Mouse (Mus musculus): ENCODE measurements around the gene Neu1. TPM values are rescaled to one million over a fixed set of nuclear protein-coding genes. Genes with fewer than 3 reads are reported as not detected.

Neu1 gene
- polyA plus RNA-seq (2015; fragmentation: Nextera tagmentation; extraction: Ambion mirVana) = 31.8 and 36.8 TPM in 2 replicates

DNA sequence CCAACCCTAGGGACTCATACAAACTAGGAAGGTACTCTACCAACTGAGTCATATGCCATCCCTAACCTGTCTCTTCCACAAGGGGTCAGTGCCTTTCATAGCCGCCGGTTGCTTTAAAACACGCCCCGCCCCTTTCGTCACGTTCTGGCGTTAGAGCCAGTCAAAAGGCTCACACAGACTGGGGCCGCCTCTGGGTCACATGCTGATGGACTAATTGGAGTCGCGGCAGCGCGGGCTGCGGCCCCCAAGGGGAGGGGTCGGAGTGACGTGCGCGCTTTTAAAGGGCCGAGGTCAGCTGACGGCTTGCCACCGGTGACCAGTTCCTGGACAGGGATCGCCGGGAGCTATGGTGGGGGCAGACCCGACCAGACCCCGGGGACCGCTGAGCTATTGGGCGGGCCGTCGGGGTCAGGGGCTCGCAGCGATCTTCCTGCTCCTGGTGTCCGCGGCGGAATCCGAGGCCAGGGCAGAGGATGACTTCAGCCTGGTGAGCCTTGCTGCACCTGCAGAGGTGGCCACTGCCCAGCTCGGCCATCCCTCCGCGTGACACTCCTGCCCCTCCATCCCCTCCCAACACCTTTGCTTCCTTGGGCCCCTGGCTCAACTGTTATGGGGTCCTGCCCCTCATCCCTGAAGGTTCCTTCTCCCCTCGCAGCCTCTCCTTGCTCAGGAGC is at the start of gene Neu1:
Gene Neu1, plus strand, starts transcription at position 193 of the 674 bp plus-strand sequence.
- ATAC-seq = peak; percentile 98

GRCm38 (mm10) chr17:34881683-34882310 is 49.3 kb upstream of the Neu1 start, which contains the start of gene Gm20547:
Gene Gm20547 (minus strand): TSS chr17:34882042.
- ATAC-seq = no peak
- 7% methylated on average over 15 of the region's 15 CpGs for WGBS
- Histone ChIP-seq H3K27ac (ENCODE audit: low read length) (no peak within 1 kb of the TSS), H3K4me1 (replicated peaks; ENCODE audit: control insufficient read depth, insufficient read depth, low read length) (no peaks in the 10 kb centered on the region), H3K9ac (replicated peaks; ENCODE audit: low read depth, low read length) (no peak within 1 kb of the TSS), H3K4me3 (replicated peaks; ENCODE audit: low read length) (no peak within 1 kb of the TSS), H3K27me3 (replicated peaks; ENCODE audit: control insufficient read depth, insufficient read depth, low read length) (0 out of 2 replicates have a peak, but pooled peaks cover 3% of the 10 kb centered on the region), H3K36me3 (ENCODE audit: control insufficient read depth, insufficient read depth) (no peaks in the 10 kb centered on the region), H3K9me3 (ENCODE audit: control insufficient read depth, low read length) (no peaks in the 10 kb centered on the region), H3K4me2 (ENCODE audit: low read length) (no peak within 1 kb of the TSS)

More for the DNA sequence above, at the start of gene Neu1:
- Histone ChIP-seq H3K9ac (replicated peaks; ENCODE audit: low read depth, low read length) (peak within 1 kb of the TSS; percentile 88), H3K4me3 (replicated peaks; ENCODE audit: low read length) (peak within 1 kb of the TSS; percentile 63), H3K27ac (ENCODE audit: low read length) (no peak within 1 kb of the TSS), H3K27me3 (replicated peaks; ENCODE audit: control insufficient read depth, insufficient read depth, low read length) (no peaks in the 10 kb centered on the region), H3K9me3 (ENCODE audit: control insufficient read depth, low read length) (no peaks in the 10 kb centered on the region), H3K36me3 (ENCODE audit: control insufficient read depth, insufficient read depth) (no peaks in the 10 kb centered on the region; the same call in 1 of the 2 replicates), H3K4me2 (ENCODE audit: low read length) (peak within 1 kb of the TSS; percentile 97), H3K4me1 (replicated peaks; ENCODE audit: control insufficient read depth, insufficient read depth, low read length) (peaks cover 9% of the 10 kb centered on the region)
- 0% methylated on average over 38 of the region's 38 CpGs for WGBS

GRCm38 (mm10) chr17:34883332-34883731 is 47.7 kb upstream of the Neu1 start:
- 0 out of 2 replicates have a peak, but pooled peaks cover 3% of the 10 kb centered on the region for H3K27me3 ChIP-seq (replicated peaks; ENCODE audit: control insufficient read depth, insufficient read depth, low read length)
- H3K4me2 ChIP-seq (ENCODE audit: low read length) = no peak overlapping the region
- no peak overlapping the region for H3K9ac ChIP-seq (replicated peaks; ENCODE audit: low read depth, low read length)
- ATAC-seq = no peak
- no peak overlapping the region for H3K27ac ChIP-seq (ENCODE audit: low read length)
- H3K4me1 ChIP-seq (replicated peaks; ENCODE audit: control insufficient read depth, insufficient read depth, low read length) = no peaks in the 10 kb centered on the region
- no peak overlapping the region for H3K4me3 ChIP-seq (replicated peaks; ENCODE audit: low read length)
- H3K9me3 ChIP-seq (ENCODE audit: control insufficient read depth, low read length) = no peaks in the 10 kb centered on the region
- no peaks in the 10 kb centered on the region for H3K36me3 ChIP-seq (ENCODE audit: control insufficient read depth, insufficient read depth)
- WGBS = 71% methylated on average over 3 of the region's 3 CpGs

GRCm38 (mm10) chr17:34884704-34885103 is 46.3 kb upstream of the Neu1 start:
- Histone ChIP-seq H3K27me3 (replicated peaks; ENCODE audit: control insufficient read depth, insufficient read depth, low read length) (0 out of 2 replicates have a peak, but pooled peaks cover 3% of the 10 kb centered on the region), H3K36me3 (ENCODE audit: control insufficient read depth, insufficient read depth) (no peaks in the 10 kb centered on the region), H3K27ac (ENCODE audit: low read length) (no peak overlapping the region), H3K9me3 (ENCODE audit: control insufficient read depth, low read length) (no peaks in the 10 kb centered on the region), H3K4me3 (replicated peaks; ENCODE audit: low read length) (no peak overlapping the region), H3K9ac (replicated peaks; ENCODE audit: low read depth, low read length) (no peak overlapping the region), H3K4me2 (ENCODE audit: low read length) (no peak overlapping the region), H3K4me1 (replicated peaks; ENCODE audit: control insufficient read depth, insufficient read depth, low read length) (no peaks in the 10 kb centered on the region)
- WGBS = 87% methylated on average over 6 of the region's 6 CpGs
- no peak for ATAC-seq

- H3K9me3 ChIP-seq (ENCODE audit: control insufficient read depth, low read length) = no peaks in the 10 kb centered on the region
- H3K27me3 ChIP-seq (replicated peaks; ENCODE audit: control insufficient read depth, insufficient read depth, low read length) = 0 out of 2 replicates have a peak, but pooled peaks cover 3% of the 10 kb centered on the region
- H3K4me1 ChIP-seq (replicated peaks; ENCODE audit: control insufficient read depth, insufficient read depth, low read length) = no peaks in the 10 kb centered on the region
- no peak overlapping the region for H3K9ac ChIP-seq (replicated peaks; ENCODE audit: low read depth, low read length)
- no peak overlapping the region for H3K27ac ChIP-seq (ENCODE audit: low read length)
- WGBS = 83% methylated on average over 3 of the region's 3 CpGs
- no peak overlapping the region for H3K4me3 ChIP-seq (replicated peaks; ENCODE audit: low read length)
- H3K4me2 ChIP-seq (ENCODE audit: low read length) = no peak overlapping the region
- no peaks in the 10 kb centered on the region for H3K36me3 ChIP-seq (ENCODE audit: control insufficient read depth, insufficient read depth)
- ATAC-seq = no peak
These were observed 45.4 kb upstream of the Neu1 start for GRCm38 (mm10) chr17:34885615-34886014.

DNA sequence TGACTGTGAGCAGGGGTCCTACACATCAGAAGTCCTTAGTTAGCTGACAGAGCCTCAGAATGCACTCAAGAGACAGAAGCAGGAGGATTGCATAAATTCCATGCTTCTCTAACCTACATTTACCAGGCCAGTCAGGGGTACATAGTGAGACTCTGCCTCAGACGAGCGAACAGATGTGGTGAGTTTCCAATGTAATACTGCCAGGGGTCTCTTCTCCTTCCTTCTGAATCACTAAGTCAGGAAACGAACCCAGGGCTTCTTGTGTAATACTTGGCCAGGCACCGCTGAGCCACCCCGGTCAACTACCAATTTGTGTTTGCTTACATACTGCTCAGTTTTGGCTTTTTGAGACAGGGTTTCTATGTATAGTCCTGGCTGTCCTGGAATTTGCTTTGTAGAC is 43.1 kb upstream of the Neu1 start:
- H3K4me1 ChIP-seq (replicated peaks; ENCODE audit: control insufficient read depth, insufficient read depth, low read length) = no peaks in the 10 kb centered on the region
- H3K27ac ChIP-seq (ENCODE audit: low read length) = no peak overlapping the region
- H3K4me3 ChIP-seq (replicated peaks; ENCODE audit: low read length) = no peak overlapping the region
- 0 out of 2 replicates have a peak, but pooled peaks cover 3% of the 10 kb centered on the region for H3K27me3 ChIP-seq (replicated peaks; ENCODE audit: control insufficient read depth, insufficient read depth, low read length)
- 85% methylated on average over 5 of the region's 5 CpGs for WGBS
- H3K4me2 ChIP-seq (ENCODE audit: low read length) = no peak overlapping the region
- no peak overlapping the region for H3K9ac ChIP-seq (replicated peaks; ENCODE audit: low read depth, low read length)
- H3K36me3 ChIP-seq (ENCODE audit: control insufficient read depth, insufficient read depth) = no peaks in the 10 kb centered on the region
- no peaks in the 10 kb centered on the region for H3K9me3 ChIP-seq (ENCODE audit: control insufficient read depth, low read length)
- no peak for ATAC-seq

DNA sequence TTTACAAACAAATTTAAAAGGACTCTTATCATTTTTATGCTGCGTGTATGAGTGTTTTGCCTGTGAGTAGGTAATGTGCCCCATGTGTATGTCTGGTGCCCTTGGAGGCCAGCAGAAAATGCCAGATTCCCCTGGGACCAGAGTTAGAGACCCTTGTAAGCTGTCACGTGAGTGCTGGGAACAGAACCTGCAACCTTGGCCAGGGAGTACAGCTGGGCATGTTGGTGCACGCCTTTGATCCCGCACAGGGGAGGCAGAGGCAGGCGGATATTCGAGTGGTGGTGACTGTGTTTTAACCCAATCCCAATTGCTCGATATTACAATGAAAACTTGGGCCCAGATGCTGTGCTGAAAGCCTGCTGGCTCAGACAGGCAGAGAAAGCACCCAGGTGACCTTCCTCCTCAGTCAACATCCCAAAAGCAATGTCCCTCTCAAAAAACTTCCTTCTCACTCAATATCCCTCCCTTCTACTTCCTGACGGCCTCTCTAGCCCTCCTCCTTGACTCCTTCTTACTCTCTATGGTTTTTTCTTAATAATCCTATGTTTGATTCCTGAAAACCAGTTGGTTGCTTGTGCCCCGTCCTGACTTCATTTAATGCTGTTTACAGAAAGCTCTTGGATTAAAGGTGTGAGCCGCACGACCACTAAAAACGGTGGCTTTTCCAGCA is 40.8 kb upstream of the Neu1 start:
- no peak for ATAC-seq
- WGBS = 89% methylated on average over 12 of the region's 12 CpGs

GRCm38 (mm10) chr17:34891377-34891776 is 39.7 kb upstream of the Neu1 start:
- no peak for ATAC-seq
- Histone ChIP-seq H3K9ac (replicated peaks; ENCODE audit: low read depth, low read length) (no peak overlapping the region), H3K27ac (ENCODE audit: low read length) (no peak overlapping the region), H3K9me3 (ENCODE audit: control insufficient read depth, low read length) (no peaks in the 10 kb centered on the region), H3K4me3 (replicated peaks; ENCODE audit: low read length) (no peak overlapping the region), H3K4me2 (ENCODE audit: low read length) (no peak overlapping the region), H3K27me3 (replicated peaks; ENCODE audit: control insufficient read depth, insufficient read depth, low read length) (no peaks in the 10 kb centered on the region), H3K4me1 (replicated peaks; ENCODE audit: control insufficient read depth, insufficient read depth, low read length) (peaks cover 18% of the 10 kb centered on the region), H3K36me3 (ENCODE audit: control insufficient read depth, insufficient read depth) (peaks cover 3% of the 10 kb centered on the region)
- WGBS = 93% methylated on average over 2 of the region's 2 CpGs

More for the DNA sequence above, 40.8 kb upstream of the Neu1 start:
- H3K4me3 ChIP-seq (replicated peaks; ENCODE audit: low read length) = no peak overlapping the region
- H3K27me3 ChIP-seq (replicated peaks; ENCODE audit: control insufficient read depth, insufficient read depth, low read length) = no peaks in the 10 kb centered on the region
- H3K4me2 ChIP-seq (ENCODE audit: low read length) = no peak overlapping the region
- peaks cover 7% of the 10 kb centered on the region for H3K4me1 ChIP-seq (replicated peaks; ENCODE audit: control insufficient read depth, insufficient read depth, low read length)
- H3K9me3 ChIP-seq (ENCODE audit: control insufficient read depth, low read length) = no peaks in the 10 kb centered on the region
- H3K27ac ChIP-seq (ENCODE audit: low read length) = no peak overlapping the region
- no peaks in the 10 kb centered on the region for H3K36me3 ChIP-seq (ENCODE audit: control insufficient read depth, insufficient read depth)
- no peak overlapping the region for H3K9ac ChIP-seq (replicated peaks; ENCODE audit: low read depth, low read length)
